Mouse (Mus musculus) midbrain, embryonic 14.5 days (tissue): Measurements from ENCODE around the gene Brwd1. TPM values are rescaled to one million over a fixed set of nuclear protein-coding genes. Genes with fewer than 3 reads are reported as not detected.
"Not testable (repeated sequence)": the region's sequence is repeated elsewhere in the genome, so short reads cannot be mapped to it uniquely, and the experiment has no call there.

ENCODE experiments used
- ATAC-seq: fragments of 200-750 bp; cut with Nextera tagmentation; 2 replicates; pipeline ENCODE4 v1.8.0; 2017; ENCODE audit warnings: moderate number of reproducible peaks, moderate library complexity; ENCODE audit not compliant: low FRiP score, low TSS enrichment
- DNase-seq: peaks from one replicate; pipeline ENCODE4 v3.0.0-alpha.2; 2015
- H3K27ac ChIP-seq: fragments of 300-500 bp; sonication (generic); replicated peaks from 2 replicates; pipeline ENCODE4 v1.5.1; 2014; ENCODE audit warnings: mild to moderate bottlenecking, low read depth, low read length, moderate library complexity
- H3K27me3 ChIP-seq: fragments of 300-500 bp; sonication (generic); 2 replicates; pipeline ENCODE4 v1.6.1; 2014; ENCODE audit warnings: low read length, control low read depth, mixed read lengths; ENCODE audit not compliant: control insufficient read depth, insufficient read depth
- H3K36me3 ChIP-seq: fragments of 300-500 bp; sonication (generic); 2 replicates; pipeline ENCODE4 v1.6.1; 2014; ENCODE audit warnings: low read length, control low read depth; ENCODE audit not compliant: control insufficient read depth, insufficient read depth
- H3K4me1 ChIP-seq: fragments of 300-500 bp; sonication (generic); 2 replicates; pipeline ENCODE4 v1.6.1; 2014; ENCODE audit warnings: mild to moderate bottlenecking, antibody characterized with exemption, low read length, control low read depth; ENCODE audit not compliant: control insufficient read depth, insufficient read depth
- H3K4me2 ChIP-seq: fragments of 300-500 bp; sonication (generic); 2 replicates; pipeline ENCODE4 v1.6.1; 2014; ENCODE audit warnings: mild to moderate bottlenecking, low read length, moderate library complexity
- H3K4me3 ChIP-seq: fragments of 300-500 bp; sonication (generic); replicated peaks from 2 replicates; pipeline ENCODE4 v1.5.1; 2014; ENCODE audit warnings: low read depth, low read length
- H3K9ac ChIP-seq: fragments of 300-500 bp; sonication (generic); replicated peaks from 2 replicates; pipeline ENCODE4 v1.6.1; 2014; ENCODE audit warnings: mild to moderate bottlenecking, low read length, moderate library complexity
- H3K9me3 ChIP-seq: fragments of 300-500 bp; sonication (generic); 2 replicates; pipeline ENCODE4 v1.6.1; 2016; ENCODE audit warnings: low read length, control low read depth, mixed read lengths; ENCODE audit not compliant: control insufficient read depth
- WGBS: fragments of 180-500 bp; shearing (Covaris S2); extraction: QIAGEN DNeasy Blood & Tissue Kit; methylation state at CpG from one replicate; pipeline ENCODE4 v1.1.7; 2014; 5-methylcytosine and 5-hydroxymethylcytosine counted together
- polyA plus RNA-seq: library from polyadenylated mRNA; unstranded; fragments of >200 nt; fragmentation: Nextera tagmentation; extraction: Ambion mirVana; gene quantifications from 2 replicates; pipeline ENCODE4 v1.2.1, GENCODE M21; 2014

Gene Brwd1
- polyA plus RNA-seq, 1 experiment from 2014 or later, result 372 TPM

DNA sequence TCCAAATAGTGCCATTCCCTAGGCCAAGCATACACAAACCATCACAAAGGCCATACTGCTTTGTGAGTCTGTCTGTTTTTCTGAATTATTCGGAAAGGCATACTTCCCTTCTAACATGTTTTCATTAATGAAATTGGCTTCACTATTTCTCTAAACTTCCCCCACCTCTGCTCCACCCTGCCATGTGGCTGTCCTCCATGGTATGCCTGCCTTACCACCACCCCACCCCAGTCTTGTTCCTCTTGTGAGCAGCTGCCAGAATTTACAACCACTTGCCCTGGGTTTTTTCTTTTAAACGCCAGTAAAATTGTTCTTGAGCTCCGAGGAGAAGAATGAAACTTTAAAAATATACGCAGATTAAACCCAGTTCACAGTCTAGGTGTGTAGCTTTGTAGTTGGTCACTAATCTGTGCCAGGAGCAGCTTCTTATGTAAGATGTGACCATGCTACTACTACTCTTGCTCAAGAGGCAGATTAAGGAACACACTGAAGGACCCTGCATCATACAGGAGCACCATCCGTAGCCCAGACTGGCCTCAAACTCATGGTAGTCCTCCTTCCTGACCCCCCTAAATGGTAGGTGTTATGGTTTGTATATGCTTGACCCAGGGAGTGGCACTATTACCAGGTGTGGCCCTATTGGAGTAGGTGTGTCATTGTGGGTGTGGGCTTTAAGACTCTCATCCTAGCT is 28.5 kb upstream of the Brwd1 start:
- no peak overlapping the region for H3K4me3 ChIP-seq
- H3K27me3 ChIP-seq, result no peaks in the 10 kb centered on the region
- no peak overlapping the region for H3K27ac ChIP-seq
- H3K4me2 ChIP-seq, result no peak overlapping the region
- H3K36me3 ChIP-seq, result no peaks in the 10 kb centered on the region
- 86% methylated on average over 5 of the region's 5 CpGs for WGBS
- ATAC-seq, result no peak
- no peak for DNase-seq
- no peaks in the 10 kb centered on the region for H3K4me1 ChIP-seq
- no peaks in the 10 kb centered on the region for H3K9me3 ChIP-seq
- H3K9ac ChIP-seq, result no peak overlapping the region

DNA sequence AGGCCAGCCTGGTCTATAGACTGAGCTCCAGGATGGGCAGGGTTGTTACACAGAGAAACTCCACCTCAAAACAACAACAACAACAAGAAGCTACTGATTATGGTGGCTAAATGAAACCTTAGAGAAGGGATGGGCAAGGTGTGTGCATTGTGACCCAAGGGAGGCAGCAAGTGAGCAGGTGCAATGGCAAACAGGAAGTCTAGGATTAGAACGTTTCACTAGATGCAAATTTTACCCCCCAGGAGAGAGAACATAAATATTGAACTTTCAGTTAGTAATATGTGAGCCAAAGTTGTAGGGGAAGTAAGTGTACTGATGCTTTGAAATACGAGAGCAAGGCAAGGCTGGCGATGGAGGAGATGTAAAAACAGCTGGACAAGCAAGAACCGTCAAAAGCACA is 27.3 kb upstream of the Brwd1 start:
- Histone ChIP-seq H3K27ac (no peak overlapping the region), H3K4me2 (no peak overlapping the region), H3K4me1 (no peaks in the 10 kb centered on the region), H3K27me3 (no peaks in the 10 kb centered on the region), H3K9me3 (no peaks in the 10 kb centered on the region), H3K4me3 (no peak overlapping the region), H3K36me3 (no peaks in the 10 kb centered on the region), H3K9ac (no peak overlapping the region)
- DNase-seq, result no peak
- WGBS, result 80% methylated on average over 4 of the region's 4 CpGs
- no peak for ATAC-seq

- Histone ChIP-seq H3K4me3 (no peak overlapping the region), H3K36me3 (no peaks in the 10 kb centered on the region), H3K4me2 (no peak overlapping the region), H3K9ac (no peak overlapping the region), H3K9me3 (no peaks in the 10 kb centered on the region), H3K4me1 (no peaks in the 10 kb centered on the region), H3K27ac (no peak overlapping the region), H3K27me3 (no peaks in the 10 kb centered on the region)
- ATAC-seq, result no peak
- DNase-seq, result no peak
- 41% methylated on average over 2 of the region's 2 CpGs for WGBS
These were observed 20.7 kb upstream of the Brwd1 start for GRCm38 (mm10) chr16:96103036-96103435.

- H3K4me2 ChIP-seq, ATAC-seq, H3K36me3 ChIP-seq, H3K9me3 ChIP-seq, H3K4me1 ChIP-seq, H3K27me3 ChIP-seq, H3K4me3 ChIP-seq, H3K27ac ChIP-seq, DNase-seq, H3K9ac ChIP-seq: not testable (repeated sequence)
These were observed 15.5 kb upstream of the Brwd1 start for GRCm38 (mm10) chr16:96097811-96098210.

DNA sequence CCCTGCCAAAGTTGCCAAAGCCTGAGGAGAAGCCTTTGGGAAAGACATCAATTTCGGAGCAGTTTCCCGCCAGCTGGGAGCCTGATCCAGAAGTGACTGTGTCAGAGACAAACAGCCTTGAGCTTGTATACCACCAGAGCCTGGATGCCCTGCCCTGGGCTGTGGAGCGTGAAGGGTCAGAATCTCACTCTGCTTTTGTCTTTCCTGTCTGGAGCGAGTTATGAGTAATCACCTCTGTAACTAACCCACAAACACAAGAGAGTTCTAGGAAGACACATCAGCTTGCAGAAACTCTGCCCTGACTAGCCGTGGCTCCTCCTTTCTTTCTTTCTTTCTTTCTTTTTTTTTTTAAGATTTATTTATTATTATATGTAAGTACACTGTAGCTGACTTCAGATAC is 13.6 kb upstream of the Brwd1 start:
- no peak for ATAC-seq
- H3K4me1 ChIP-seq, result no peaks in the 10 kb centered on the region

GRCm38 (mm10) chr16:96091515-96092504 is 9.5 kb upstream of the Brwd1 start:
- H3K4me2 ChIP-seq, result no peak overlapping the region
- ATAC-seq (no peak), DNase-seq (no peak)
- no peaks in the 10 kb centered on the region for H3K4me1 ChIP-seq
- no peak overlapping the region for H3K27ac ChIP-seq
- H3K9ac ChIP-seq, result no peak overlapping the region
- WGBS, result 75% methylated on average over 9 of the region's 9 CpGs
- no peaks in the 10 kb centered on the region for H3K36me3 ChIP-seq
- H3K9me3 ChIP-seq, result no peaks in the 10 kb centered on the region
- H3K4me3 ChIP-seq, result no peak overlapping the region
- H3K27me3 ChIP-seq, result no peaks in the 10 kb centered on the region

More for the DNA sequence above, 13.6 kb upstream of the Brwd1 start:
- Histone ChIP-seq H3K4me2 (no peak overlapping the region), H3K9me3 (no peaks in the 10 kb centered on the region), H3K36me3 (no peaks in the 10 kb centered on the region), H3K4me3 (no peak overlapping the region), H3K9ac (no peak overlapping the region), H3K27me3 (no peaks in the 10 kb centered on the region), H3K27ac (no peak overlapping the region)
- DNase-seq, result no peak
- WGBS, result 91% methylated on average over 5 of the region's 5 CpGs

DNA sequence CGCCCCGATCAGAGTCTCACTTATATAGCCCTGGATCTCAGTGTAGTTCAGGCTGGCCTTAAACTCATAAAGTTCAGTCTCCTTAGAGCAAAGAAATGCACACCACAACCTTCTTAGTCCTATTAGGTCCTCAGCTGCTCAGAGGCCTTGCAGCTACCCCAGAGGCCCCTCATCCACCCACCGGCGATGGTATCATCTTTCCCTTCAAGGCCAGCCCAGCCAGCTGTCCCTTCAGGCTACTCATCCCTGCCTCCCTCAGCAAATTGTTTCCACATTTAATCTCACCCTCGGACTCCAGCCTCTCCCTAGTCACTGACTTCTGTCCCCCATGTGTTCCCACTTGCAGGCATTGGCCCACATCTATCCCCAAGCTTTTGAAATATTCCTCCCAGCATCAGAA is 5.8 kb upstream of the Brwd1 start:
- Histone ChIP-seq H3K9ac (no peak overlapping the region), H3K27ac (no peak overlapping the region), H3K4me3 (no peak overlapping the region), H3K27me3 (no peaks in the 10 kb centered on the region), H3K9me3 (no peaks in the 10 kb centered on the region), H3K4me2 (no peak overlapping the region), H3K4me1 (no peaks in the 10 kb centered on the region), H3K36me3 (no peaks in the 10 kb centered on the region)
- DNase-seq (no peak), ATAC-seq (no peak)
- 76% methylated on average over 5 of the region's 5 CpGs for whole genome bisulfite sequencing

DNA sequence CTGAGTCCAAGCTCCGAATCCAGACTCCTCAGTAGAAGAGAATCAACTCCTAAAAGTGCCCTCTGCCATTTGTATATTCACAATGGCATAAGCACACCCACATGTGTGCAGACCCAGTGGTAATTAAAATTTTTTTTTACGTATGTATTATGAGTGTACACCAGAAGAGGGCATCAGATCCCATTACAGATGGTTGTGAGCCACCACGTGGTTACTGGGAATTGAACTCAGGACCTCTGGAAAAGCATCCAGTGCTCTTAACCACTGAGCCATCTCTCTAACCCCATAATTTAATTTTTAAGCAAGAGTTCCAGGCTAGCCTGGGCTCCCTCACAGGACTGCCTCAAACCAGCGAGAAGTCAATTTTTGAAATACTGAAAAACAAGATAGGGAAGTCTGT is 5.1 kb upstream of the Brwd1 start:
- H3K27ac ChIP-seq, result no peak overlapping the region
- 77% methylated on average over 4 of the region's 4 CpGs for WGBS
- ATAC-seq, result no peak

More for the DNA sequence above, 5.1 kb upstream of the Brwd1 start:
- H3K36me3 ChIP-seq, result no peaks in the 10 kb centered on the region
- no peaks in the 10 kb centered on the region for H3K4me1 ChIP-seq
- H3K4me2 ChIP-seq, result no peak overlapping the region
- no peaks in the 10 kb centered on the region for H3K9me3 ChIP-seq
- no peak overlapping the region for H3K4me3 ChIP-seq
- H3K27me3 ChIP-seq, result no peaks in the 10 kb centered on the region
- no peak for DNase-seq
- H3K9ac ChIP-seq, result no peak overlapping the region
